Mouse (Mus musculus) retina, embryonic 14.5 days (tissue): ENCODE results near the gene Tesmin.

ENCODE experiments used
- DNase-seq: peaks from one replicate; pipeline ENCODE4 v3.0.0-alpha.2; 2015; ENCODE audit warnings: low spot score

Gene Tesmin

DNA sequence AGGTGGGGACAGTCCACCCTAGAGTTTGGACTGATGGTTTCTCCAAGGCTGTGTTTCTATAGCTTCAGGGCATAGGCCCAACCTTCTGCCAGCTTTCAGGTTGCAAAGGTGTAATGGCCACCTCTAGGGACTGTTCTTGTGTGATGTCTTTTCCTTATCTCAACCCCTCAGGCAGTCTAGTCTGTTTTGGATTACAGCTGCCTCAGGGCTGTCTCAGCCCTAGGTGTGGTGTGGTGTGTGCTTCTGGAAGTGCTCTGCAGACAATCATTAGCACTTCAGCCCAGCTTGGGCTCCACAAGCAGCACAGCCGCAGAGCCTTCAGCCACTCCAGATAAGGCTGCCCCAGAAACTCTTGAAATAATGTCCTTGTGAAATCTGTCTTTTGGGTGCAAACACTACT lies 3.7 kb downstream of the Tesmin start:
- no peak for DNase-seq

DNA sequence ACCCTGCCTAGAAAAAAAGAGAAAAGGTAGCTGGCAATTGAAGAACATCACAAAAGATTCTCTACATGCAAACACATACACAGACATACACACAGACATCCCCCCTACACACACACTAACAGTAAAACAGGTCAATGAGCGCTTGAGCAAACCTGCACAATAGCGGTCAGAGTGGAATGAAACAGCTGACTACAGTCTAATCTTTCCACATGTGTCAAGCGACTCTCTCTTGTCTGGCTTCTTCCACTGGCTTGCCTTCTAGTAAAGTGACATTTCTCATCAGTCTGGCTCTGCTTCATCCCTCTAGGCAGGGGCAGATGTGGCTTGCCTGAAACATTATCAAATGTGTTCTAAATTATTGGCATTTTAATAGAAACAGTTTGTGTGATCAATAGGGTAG lies 5.6 kb downstream of the Tesmin start:
- peak; percentile 50 for DNase-seq

DNA sequence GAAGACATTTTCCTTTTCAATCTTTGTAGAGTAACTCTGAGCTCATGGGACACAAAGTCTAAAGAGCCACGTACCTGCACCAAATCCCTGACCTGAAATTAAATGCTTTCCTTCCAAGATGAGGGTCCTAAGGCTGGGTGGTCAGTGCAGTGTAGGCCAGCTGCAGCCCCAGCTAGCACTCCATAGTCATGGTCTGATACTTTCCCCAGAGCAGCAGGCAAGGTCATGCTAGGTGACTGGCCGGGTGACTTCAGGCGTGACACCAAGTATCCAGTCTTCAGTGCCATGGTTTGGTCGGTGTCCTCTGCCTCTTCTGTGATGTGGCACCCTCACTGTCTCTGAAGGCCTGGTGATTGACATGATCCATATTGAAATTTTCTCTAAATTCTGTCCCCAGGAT lies 11.4 kb downstream of the Tesmin start:
- DNase-seq: no peak

- no peak for DNase-seq
These were observed 12.8 kb downstream of the Tesmin start for GRCm38 (mm10) chr19:3401504-3401903.

- peak; percentile 32 for DNase-seq
These were observed 13.3 kb downstream of the Tesmin start for GRCm38 (mm10) chr19:3401943-3402342.

GRCm38 (mm10) chr19:3402390-3402789 lies 13.7 kb downstream of the Tesmin start:
- DNase-seq: no peak

DNA sequence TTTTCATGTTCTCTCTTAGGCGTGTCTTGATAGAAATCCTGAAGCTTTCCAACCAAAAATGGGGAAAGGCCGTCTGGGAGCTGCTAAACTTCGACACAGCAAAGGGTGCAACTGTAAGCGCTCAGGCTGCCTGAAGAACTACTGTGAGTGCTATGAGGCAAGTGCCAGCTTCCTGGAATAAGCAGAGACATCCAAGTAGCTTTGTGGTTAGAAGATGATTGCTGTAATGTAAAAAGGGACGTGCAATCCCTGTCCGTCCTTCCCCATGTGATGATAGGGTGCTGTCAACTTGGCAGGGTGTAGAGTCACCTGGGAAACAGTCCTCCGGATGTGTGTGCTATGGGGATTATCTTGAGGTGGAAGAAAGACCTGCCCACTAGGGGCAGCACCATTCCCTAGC lies 15.4 kb downstream of the Tesmin start:
- no peak for DNase-seq

DNA sequence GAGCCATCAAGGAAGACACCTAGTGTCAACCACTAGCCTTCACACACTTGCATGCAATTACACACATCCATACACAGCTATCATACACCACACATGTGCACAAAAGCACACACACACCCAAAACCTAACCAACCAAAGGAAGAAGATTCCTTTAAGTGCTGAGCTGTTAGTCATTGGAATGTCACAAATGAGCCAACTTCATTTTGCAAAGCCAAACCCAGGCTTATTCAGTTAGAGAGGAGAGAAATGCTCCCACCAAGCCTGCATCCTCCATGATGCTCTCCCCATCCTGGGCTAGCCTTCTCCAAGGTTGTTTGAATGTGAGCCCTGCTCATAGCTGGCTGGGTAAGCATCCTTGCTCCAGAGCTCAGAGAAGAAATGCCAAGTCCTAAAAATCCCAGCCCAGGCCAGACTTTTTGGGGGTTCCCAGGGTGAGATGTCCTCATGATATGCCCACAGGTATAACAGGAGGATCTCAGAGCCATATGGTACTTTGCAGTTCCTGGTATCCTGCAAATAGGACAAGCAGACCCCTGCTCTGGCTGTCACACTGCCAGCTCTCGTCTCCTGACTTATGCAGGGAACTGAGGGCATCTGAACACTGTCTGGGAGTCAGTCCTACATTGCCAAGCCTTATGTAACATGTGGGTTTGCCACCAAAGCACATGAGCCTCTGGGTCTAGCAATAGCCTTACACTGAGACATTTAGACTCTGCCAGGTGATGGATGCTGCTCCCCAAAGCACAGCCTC lies 17.0 kb downstream of the Tesmin start:
- no peak for DNase-seq

DNA sequence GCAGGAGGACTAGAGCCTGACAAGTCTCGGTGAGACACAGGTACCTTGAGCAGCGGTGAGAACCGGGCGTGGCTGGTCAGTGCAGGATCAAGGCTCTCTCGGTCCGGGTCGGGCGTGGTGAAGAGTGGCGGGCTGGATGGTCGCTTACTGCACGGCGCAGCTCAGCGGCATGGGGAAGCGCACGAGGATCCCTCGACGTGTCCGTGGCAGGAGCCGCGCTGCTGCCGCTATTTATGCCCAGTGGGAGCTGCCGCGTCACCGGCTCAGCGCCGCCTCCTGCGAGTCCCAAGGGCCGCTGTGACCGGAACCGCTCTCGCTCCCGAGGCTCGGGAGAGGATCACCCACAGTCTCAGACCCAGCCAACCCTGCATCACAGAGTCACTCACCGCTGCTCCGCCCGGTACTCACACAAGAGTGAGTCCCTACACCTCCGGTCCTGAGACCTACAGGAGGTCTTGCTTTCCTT lies 25.6 kb downstream of the Tesmin start, which contains the start of gene Gal:
TSS of gene Gal (minus strand) at position 277 of the 466 bp plus-strand sequence.
- DNase-seq: peak; percentile 66

DNA sequence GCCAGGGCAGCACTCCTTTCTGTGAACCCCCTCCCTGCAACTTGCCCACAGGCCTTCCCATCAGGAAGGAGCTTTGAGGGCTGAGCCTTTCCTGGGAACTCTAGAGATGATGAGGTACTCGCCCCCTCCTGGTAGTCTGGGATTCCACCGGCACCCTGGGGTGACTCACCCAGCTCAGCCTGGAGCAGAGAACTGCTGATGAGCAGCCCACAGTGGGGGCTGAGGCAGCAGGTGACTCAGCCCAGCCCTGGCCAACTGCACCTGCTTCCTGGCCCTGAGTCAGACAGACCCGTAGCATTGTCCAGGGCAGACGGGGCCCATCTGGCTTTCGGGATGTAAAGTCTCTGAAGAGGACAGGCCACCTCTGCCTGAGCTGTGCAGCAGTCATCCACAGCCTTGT lies 30.6 kb downstream of the Tesmin start:
- peak; percentile 35 for DNase-seq

DNA sequence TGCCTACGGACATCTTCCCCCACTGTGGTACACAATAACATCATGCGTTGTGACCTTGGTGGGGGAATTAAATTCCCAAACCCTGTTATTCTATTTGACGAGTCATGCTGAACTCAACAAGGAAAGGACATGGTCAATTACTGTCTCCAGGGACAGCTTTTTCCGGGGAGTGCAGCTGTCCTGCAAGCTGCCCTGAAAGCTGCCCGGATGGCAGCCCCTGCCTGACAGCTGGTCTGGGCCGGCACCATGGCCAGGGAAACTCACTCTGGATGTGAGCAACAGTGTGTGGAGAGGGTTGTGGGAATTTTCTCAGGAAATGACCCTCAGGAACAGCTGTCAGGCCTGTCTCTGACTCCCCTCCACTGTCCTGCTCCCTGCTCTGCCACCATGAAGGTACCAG lies 33.8 kb downstream of the Tesmin start:
- DNase-seq: peak; percentile 55

- DNase-seq: no peak
These were observed 34.3 kb downstream of the Tesmin start for GRCm38 (mm10) chr19:3422981-3423380.

DNA sequence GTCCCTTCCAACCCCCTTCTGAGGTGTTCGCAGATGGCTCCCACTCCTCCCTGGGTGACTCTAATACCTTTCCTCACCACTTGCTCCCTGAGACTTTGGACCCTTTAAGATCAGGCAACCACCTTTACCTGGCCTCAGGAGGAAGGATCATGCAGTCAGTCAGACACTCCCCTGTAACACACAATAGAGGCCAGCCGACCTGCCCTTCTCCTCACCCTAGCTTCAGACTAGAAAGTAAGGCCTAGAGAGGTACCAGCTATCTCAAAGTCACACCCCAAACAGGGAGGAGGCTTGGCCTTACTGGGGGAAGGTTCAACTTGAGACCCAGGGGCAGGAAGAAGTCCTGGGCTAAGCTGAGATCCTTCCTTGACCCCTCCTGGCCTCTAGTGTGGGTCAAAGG lies 35.6 kb downstream of the Tesmin start:
- DNase-seq: no peak

- DNase-seq: no peak
These were observed 39.6 kb downstream of the Tesmin start for GRCm38 (mm10) chr19:3428057-3428830.

- no peak for DNase-seq
These were observed 40.6 kb downstream of the Tesmin start for GRCm38 (mm10) chr19:3429156-3429816.

- no peak for DNase-seq
These were observed 42.4 kb downstream of the Tesmin start for GRCm38 (mm10) chr19:3431066-3431465.

GRCm38 (mm10) chr19:3431969-3432368 lies 43.3 kb downstream of the Tesmin start:
- no peak for DNase-seq

DNA sequence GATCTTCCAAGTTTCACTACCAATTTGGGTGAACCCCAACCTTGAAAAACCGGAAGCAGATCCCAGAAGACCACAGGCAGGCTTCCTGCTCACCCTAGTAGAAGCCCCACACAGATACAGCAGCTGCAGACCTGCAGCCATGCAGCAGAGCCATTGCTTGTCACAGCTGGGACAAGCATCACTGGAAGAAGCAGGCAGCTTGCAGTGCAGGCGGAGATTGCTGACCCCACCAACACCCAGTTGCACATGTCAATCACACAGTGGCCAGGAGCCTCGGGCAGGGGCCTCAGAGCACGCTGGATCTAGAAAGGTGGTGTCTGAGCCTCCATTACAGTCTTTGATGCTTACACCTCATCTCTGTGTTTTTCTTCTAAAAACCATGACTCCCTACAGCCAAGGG lies 45.5 kb downstream of the Tesmin start:
- DNase-seq: no peak

- no peak for DNase-seq
These were observed 46.0 kb downstream of the Tesmin start for GRCm38 (mm10) chr19:3434641-3435040.

- no peak for DNase-seq
These were observed 47.2 kb downstream of the Tesmin start for GRCm38 (mm10) chr19:3435824-3436223.

- DNase-seq: no peak
These were observed 48.2 kb downstream of the Tesmin start for GRCm38 (mm10) chr19:3436840-3437239.

- no peak for DNase-seq
These were observed 49.3 kb downstream of the Tesmin start for GRCm38 (mm10) chr19:3437980-3438379.

DNA sequence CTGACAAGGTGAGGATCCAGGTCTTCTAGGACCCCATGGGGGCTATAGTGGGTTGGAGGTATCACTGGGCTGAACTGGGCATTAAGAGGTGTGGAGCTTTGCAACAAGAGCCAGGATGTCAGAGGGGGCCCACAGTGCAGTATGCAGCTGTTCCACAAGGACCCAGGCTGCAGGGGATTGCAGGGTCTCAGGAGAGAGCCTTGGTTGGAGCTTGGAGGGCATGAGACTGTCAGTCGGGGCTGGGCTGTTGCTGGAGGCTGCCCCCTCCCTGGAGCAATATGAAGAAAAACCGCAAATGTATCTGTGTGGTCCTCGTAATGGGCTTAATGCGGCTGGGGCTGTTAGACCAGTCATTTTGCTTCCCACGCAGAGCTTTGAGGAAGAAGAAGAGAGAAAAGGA lies 52.0 kb downstream of the Tesmin start:
- DNase-seq: peak; percentile 50
